Mouse (Mus musculus): Measurements from ENCODE around the gene Foxp1. TPM values are rescaled to one million over a fixed set of nuclear protein-coding genes. Genes with fewer than 3 reads are reported as not detected.

Gene Foxp1
- total and polyA plus RNA-seq, 3 experiments, result 16.1 to 42.0 TPM; not detected in 1

- H3K36me3 ChIP-seq (ENCODE audit: control insufficient read depth in 1 of 2, insufficient read depth in 2 of 2, low read length in 2 of 2), result peaks cover 0 to under 1% of the 10 kb centered on the region in 2 experiments; a peak in 1 of 4 replicates
- no peak overlapping the region for H3K27ac ChIP-seq (ENCODE audit: control insufficient read depth, low read depth, low read length)
- H3K9me3 ChIP-seq (replicated peaks; ENCODE audit: insufficient read depth, low read length), result no peaks in the 10 kb centered on the region
- no peaks in the 10 kb centered on the region for H3K79me2 ChIP-seq (ENCODE audit: control insufficient read depth, insufficient read depth, low read length, poor library complexity)
- H3K9ac ChIP-seq (ENCODE audit: control insufficient read depth, low read depth, low read length, poor library complexity, severe bottlenecking), result no peak overlapping the region
- H3K4me3 ChIP-seq (ENCODE audit: control insufficient read depth in 1 of 2, insufficient read depth in 1 of 2, low read depth in 2 of 2, low read length in 2 of 2), result no peak overlapping the region
- no peak for DNase-seq (ENCODE audit: low read depth, low spot score)
- TF ChIP-seq POLR2A (IDR thresholded peaks at IDR 0.05; ENCODE audit: control insufficient read depth in 1 of 2, insufficient read depth in 1 of 2, low read depth in 1 of 2, low read length in 2 of 2, poor library complexity in 1 of 2), result no peak
- no peak for TF ChIP-seq ELF1 (IDR thresholded peaks at IDR 0.05; ENCODE audit: low read depth, low read length)
- no peak for TF ChIP-seq EP300 (IDR thresholded peaks at IDR 0.05; ENCODE audit: low read depth in 1 of 2, low read length in 2 of 2)
- no peak for TF ChIP-seq UBTF (IDR thresholded peaks at IDR 0.05; ENCODE audit: borderline replicate concordance, insufficient read depth, low read depth, low read length)
- TF ChIP-seq USF2 (IDR thresholded peaks at IDR 0.05; ENCODE audit: borderline replicate concordance in 1 of 2, insufficient read depth in 1 of 2, low read depth in 1 of 2, low read length in 2 of 2), result no peak
- no peak for TF ChIP-seq TBP (IDR thresholded peaks at IDR 0.05; ENCODE audit: low read depth, low read length)
- no peak for TF ChIP-seq POLR2AphosphoS2 (IDR thresholded peaks at IDR 0.05; ENCODE audit: low read length)
- TF ChIP-seq TAL1 (IDR thresholded peaks at IDR 0.05; ENCODE audit: low read length), result no peak
- TF ChIP-seq POLR2AphosphoS5 (IDR thresholded peaks at IDR 0.05; ENCODE audit: borderline replicate concordance, low read depth, low read length), result no peak
- TF ChIP-seq MYC (IDR thresholded peaks at IDR 0.05; ENCODE audit: low read depth, low read length), result no peak
- no peak for TF ChIP-seq SIN3A (IDR thresholded peaks at IDR 0.05; ENCODE audit: low read length)
- TF ChIP-seq CHD1 (IDR thresholded peaks at IDR 0.05; ENCODE audit: low read depth, low read length), result no peak
- TF ChIP-seq TCF12 (IDR thresholded peaks at IDR 0.05; ENCODE audit: low read depth, low read length), result no peak
- TF ChIP-seq ZNF384 (IDR thresholded peaks at IDR 0.05; ENCODE audit: low read depth, low read length), result no peak
- TF ChIP-seq ZKSCAN1 (IDR thresholded peaks at IDR 0.05; ENCODE audit: low read depth, low read length), result no peak
- TF ChIP-seq CHD2 (IDR thresholded peaks at IDR 0.05; ENCODE audit: low read length), result no peak
- no peaks in the 10 kb centered on the region for H3K27me3 ChIP-seq (ENCODE audit: control insufficient read depth in 1 of 2, insufficient read depth in 2 of 2, low read length in 2 of 2)
- H3K4me1 ChIP-seq (ENCODE audit: control insufficient read depth in 1 of 2, insufficient read depth in 2 of 2, low read length in 2 of 2), result peaks cover 0 to under 1% of the 10 kb centered on the region in 2 experiments; a peak in 2 of 4 replicates
These were observed 356.4 kb downstream of the Foxp1 start for GRCm38 (mm10) chr6:99166169-99166568.

GRCm38 (mm10) chr6:99164760-99165159 is 357.8 kb downstream of the Foxp1 start:
- H3K4me3 ChIP-seq (ENCODE audit: control insufficient read depth in 1 of 2, insufficient read depth in 1 of 2, low read depth in 2 of 2, low read length in 2 of 2), result no peak overlapping the region
- DNase-seq (ENCODE audit: low read depth, low spot score), result no peak
- TF ChIP-seq UBTF (IDR thresholded peaks at IDR 0.05; ENCODE audit: borderline replicate concordance, insufficient read depth, low read depth, low read length) (no peak), HCFC1 (IDR thresholded peaks at IDR 0.05; ENCODE audit: low read depth, low read length) (no peak), NRF1 (IDR thresholded peaks at IDR 0.05; ENCODE audit: insufficient read depth, low read depth, low read length, poor library complexity, severe bottlenecking) (no peak), POLR2AphosphoS5 (IDR thresholded peaks at IDR 0.05; ENCODE audit: borderline replicate concordance, low read depth, low read length) (no peak), EP300 (IDR thresholded peaks at IDR 0.05; ENCODE audit: low read depth in 1 of 2, low read length in 2 of 2) (no peak), CTCF (IDR thresholded peaks at IDR 0.05 in 2 of 3, conservative IDR thresholded peaks at IDR 0.05 in 1 of 3; ENCODE audit: control insufficient read depth in 1 of 3, insufficient read depth in 1 of 3, low read depth in 2 of 3, low read length in 3 of 3, poor library complexity in 1 of 3, severe bottlenecking in 1 of 3) (no peak), RCOR1 (IDR thresholded peaks at IDR 0.05; ENCODE audit: low read depth, low read length) (no peak), ZNF384 (IDR thresholded peaks at IDR 0.05; ENCODE audit: low read depth, low read length) (no peak), MXI1 (IDR thresholded peaks at IDR 0.05; ENCODE audit: low read depth, low read length) (no peak)
- no peaks in the 10 kb centered on the region for H3K27me3 ChIP-seq (ENCODE audit: control insufficient read depth in 1 of 2, insufficient read depth in 2 of 2, low read length in 2 of 2)
- H3K9me3 ChIP-seq (replicated peaks; ENCODE audit: insufficient read depth, low read length), result no peaks in the 10 kb centered on the region
- no peak overlapping the region for H3K9ac ChIP-seq (ENCODE audit: control insufficient read depth, low read depth, low read length, poor library complexity, severe bottlenecking)
- H3K79me2 ChIP-seq (ENCODE audit: control insufficient read depth, insufficient read depth, low read length, poor library complexity), result no peaks in the 10 kb centered on the region
- no peak overlapping the region for H3K27ac ChIP-seq (ENCODE audit: control insufficient read depth, low read depth, low read length)
- no peaks in the 10 kb centered on the region for H3K36me3 ChIP-seq (ENCODE audit: control insufficient read depth in 1 of 2, insufficient read depth in 2 of 2, low read length in 2 of 2)
- H3K4me1 ChIP-seq (ENCODE audit: control insufficient read depth in 1 of 2, insufficient read depth in 2 of 2, low read length in 2 of 2), result no peaks in the 10 kb centered on the region

All from MEL (cell line).